Mouse (Mus musculus) adrenal gland, postnatal 25 days (tissue): ENCODE data around the gene Casp8ap2. TPM values are rescaled to one million over a fixed set of nuclear protein-coding genes. Genes with fewer than 3 reads are reported as not detected.

ENCODE experiments used
- DNase-seq: peaks from one replicate; pipeline ENCODE4 v3.0.0; 2021; ENCODE audit warnings: mixed read lengths
- total RNA-seq: library from RNA; stranded (reverse); gene quantifications from 2 replicates; pipeline ENCODE4 v1.2.3, GENCODE M21; 2021

Casp8ap2 gene
- total RNA-seq, 1 experiment from 2014 or later = 11.6 TPM

DNA sequence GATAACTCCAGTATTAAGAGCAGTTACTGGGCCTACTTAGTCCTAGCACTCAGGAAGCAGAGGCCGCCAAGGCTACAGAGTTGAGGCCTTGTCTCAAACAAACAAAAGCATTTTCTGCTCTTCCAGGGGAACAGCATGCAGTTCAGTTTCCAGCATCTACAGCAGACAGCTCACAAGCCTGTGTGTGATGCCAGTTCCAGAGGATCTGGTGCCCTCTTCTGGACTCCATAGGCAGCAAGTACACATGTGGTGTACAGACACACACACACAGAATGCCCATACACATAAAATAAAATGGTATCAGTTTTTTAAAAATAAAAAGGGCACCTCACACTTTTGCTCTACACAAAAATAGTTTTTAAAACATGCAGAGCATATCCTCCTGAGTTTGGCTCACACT, 53.0 kb downstream of the Casp8ap2 start:
- no peak for DNase-seq

DNA sequence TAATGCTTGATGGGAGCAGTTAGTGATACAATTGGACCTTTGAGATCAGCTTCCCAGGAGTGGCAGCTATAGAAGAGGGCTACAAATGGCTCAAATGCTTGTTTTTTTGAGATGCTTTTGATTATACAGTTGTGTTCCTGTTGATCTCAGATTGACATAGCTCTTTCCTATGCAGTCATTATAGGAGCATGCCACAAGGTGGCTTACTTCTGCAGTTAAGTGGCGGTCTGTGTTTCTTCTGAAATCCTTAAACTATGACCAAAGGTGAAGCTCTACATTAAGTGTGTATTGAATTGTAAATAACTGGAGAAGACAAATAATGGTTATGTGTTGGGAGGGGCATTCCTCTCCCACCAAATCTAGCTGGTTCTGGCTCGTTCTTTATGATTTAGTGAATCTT, 54.6 kb downstream of the Casp8ap2 start:
- DNase-seq = no peak

DNA sequence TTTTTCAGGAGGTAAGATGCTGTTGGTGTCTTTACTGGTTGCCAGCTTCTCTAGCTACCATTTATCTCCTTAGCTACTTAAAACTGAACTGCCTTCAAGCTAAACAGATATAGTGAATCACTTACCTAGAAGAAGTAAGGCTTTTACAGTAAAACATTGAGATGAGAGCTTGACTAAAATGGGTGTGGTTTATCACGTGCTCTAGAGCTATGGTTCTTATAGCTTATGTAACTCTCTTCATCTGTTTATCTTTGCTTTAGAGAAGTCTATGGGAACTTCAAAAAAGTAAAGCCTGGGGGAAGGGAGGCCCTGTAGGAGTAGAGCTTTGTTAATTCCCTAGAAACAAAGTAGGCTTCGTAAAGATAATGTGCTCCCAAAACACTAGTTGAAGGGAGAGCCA, 58.8 kb downstream of the Casp8ap2 start:
- DNase-seq = no peak

DNA sequence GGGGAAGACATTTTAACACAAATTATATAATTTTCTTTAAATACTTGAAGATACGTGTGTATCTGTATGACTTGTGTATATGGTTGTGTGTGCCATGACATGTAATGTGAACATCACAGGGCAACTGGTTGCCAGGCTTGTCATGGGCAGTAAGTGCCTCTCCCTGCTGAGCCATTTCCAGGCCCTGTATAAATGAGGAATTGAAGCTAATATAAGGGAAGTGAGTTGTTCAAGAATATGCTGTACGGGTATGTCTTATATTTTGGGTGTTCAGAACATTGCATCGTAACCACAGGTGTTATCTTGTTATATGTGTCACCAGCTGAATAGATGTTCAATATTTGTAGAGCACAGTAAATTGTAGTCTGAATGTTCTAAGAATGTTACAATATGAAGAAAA, 62.2 kb downstream of the Casp8ap2 start:
- DNase-seq = no peak

DNA sequence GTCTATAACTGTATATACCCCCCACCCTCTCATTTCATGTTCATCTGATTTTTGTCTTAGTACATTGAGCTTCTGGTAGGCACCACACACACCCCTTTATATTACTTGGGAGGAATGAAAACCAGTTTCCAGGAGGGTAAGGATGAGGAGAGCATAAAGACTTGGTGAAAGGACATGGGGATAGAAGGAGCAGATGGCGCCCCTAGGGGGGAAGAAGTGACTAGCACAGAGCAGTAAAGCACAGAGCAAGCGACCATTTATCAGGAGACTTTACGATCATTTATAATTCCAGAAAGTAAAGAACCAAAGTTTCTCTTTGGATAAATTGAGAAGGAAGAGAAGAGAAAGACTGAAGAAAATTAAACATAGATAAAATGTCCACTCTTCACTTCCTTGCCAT, 65.6 kb downstream of the Casp8ap2 start:
- no peak for DNase-seq

DNA sequence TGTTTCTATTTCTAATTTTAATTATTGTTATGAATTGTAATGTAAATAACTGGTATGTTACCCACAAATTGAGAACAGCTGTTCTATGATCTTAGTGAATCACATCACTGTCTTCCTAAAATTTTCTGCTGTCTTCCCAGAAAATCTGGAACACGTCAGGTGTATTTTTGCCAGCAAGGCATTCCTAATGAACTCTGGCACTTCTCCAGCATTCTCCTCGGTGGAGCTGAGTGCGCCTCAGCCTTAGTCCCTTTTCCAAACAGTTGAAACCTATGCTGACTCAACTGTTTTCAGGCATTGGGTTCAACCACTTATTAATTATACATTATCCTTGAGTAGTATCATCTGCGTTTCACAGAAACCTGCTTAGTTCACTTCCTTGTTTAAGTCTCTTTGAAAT, 67.2 kb downstream of the Casp8ap2 start:
- DNase-seq = no peak

DNA sequence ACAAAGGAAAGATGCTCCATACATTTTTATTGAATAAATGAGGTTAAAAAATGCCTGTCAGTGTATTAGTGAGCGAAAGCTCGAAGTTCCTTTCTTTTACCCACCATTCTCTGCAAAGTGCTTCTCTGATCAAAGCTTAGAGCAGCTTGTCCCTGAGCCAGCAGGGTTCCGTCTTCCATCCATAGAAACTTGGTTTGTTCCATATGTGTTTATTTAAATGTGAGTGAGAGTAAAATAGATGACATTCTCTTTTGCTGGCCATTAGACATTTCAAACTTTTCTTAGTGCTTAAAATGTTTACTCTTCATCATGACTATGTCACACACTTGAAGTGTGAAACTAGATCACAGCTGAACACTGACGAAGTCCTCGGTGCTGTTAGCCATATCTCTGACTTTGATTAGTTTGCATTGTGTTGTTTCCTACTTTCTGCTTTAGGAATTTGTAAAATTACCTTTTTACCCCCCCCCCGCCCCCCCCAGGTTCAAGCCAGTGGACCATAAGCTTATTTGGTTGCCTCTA, 67.9 kb downstream of the Casp8ap2 start:
- no peak for DNase-seq

Other genes starting within 250 kb of the Casp8ap2 start
- gene Gja10, start 12.7 kb upstream of the Casp8ap2 start, total RNA-seq = not detected in 2 replicates
- 29.9 and 36.3 TPM in 2 replicates for gene Mdn1, start 41.7 kb downstream of the Casp8ap2 start, total RNA-seq
- gene Lyrm2, start 184.8 kb downstream of the Casp8ap2 start, total RNA-seq = 65.9 and 72.1 TPM in 2 replicates